Mouse (Mus musculus) liver, adult 2 months (tissue): ENCODE measurements around the gene Engase.

Experiments used
- CTCF ChIP-seq: fragments of 200-500 bp; IDR thresholded peaks from 2 replicates; pipeline ENCODE4 v1.5.1; 2011; ENCODE audit warnings: low read depth, low read length, control low read depth
- POLR2A ChIP-seq: fragments of 200-500 bp; IDR thresholded peaks from 2 replicates; pipeline ENCODE4 v1.6.1; 2011; ENCODE audit warnings: low read length, control low read depth; ENCODE audit not compliant: insufficient read depth; ENCODE audit errors: extremely low read depth

- TF ChIP-seq POLR2A, result no peak
- no peak for TF ChIP-seq CTCF
These were observed 30.5 kb downstream of the Engase start for GRCm38 (mm10) chr11:118507095-118507494.
